Mouse (Mus musculus): ENCODE results near the gene Fbxw11. TPM values are rescaled to one million over a fixed set of nuclear protein-coding genes. Genes with fewer than 3 reads are reported as not detected.

Fbxw11 gene
- polyA plus RNA-seq, 1 experiment, result 29.8 TPM

GRCm38 (mm10) chr11:32762773-32763172 lies 120.2 kb downstream of the Fbxw11 start:
- 50% methylated on average over 3 of the region's 3 CpGs for WGBS
- no peak for TF ChIP-seq CTCF (IDR thresholded peaks at IDR 0.05; ENCODE audit: extremely low read depth, insufficient read length, insufficient replicate concordance, low read depth, low read length)
- TF ChIP-seq POLR2A (IDR thresholded peaks at IDR 0.05; ENCODE audit: low read depth, low read length), result no peak

GRCm38 (mm10) chr11:32767496-32768230 lies 125.1 kb downstream of the Fbxw11 start:
- 81% methylated on average over 18 of the region's 18 CpGs for WGBS
- no peak for TF ChIP-seq CTCF (IDR thresholded peaks at IDR 0.05; ENCODE audit: extremely low read depth, insufficient read length, insufficient replicate concordance, low read depth, low read length)
- no peak for TF ChIP-seq POLR2A (IDR thresholded peaks at IDR 0.05; ENCODE audit: low read depth, low read length)
- H3K36me3 ChIP-seq (ENCODE audit: control insufficient read depth, insufficient read depth, low read length), result no peaks in the 10 kb centered on the region
- H3K27me3 ChIP-seq (ENCODE audit: control insufficient read depth, insufficient read depth, low read length), result no peaks in the 10 kb centered on the region
- no peak overlapping the region for H3K27ac ChIP-seq (ENCODE audit: insufficient read depth, low read depth, low read length)
- H3K4me3 ChIP-seq (ENCODE audit: low read depth, low read length), result no peak overlapping the region
- no peaks in the 10 kb centered on the region for H3K4me1 ChIP-seq (ENCODE audit: control insufficient read depth, insufficient read depth, insufficient read length, low read length)

More at GRCm38 (mm10) chr11:32762773-32763172, 120.2 kb downstream of the Fbxw11 start:
- H3K4me3 ChIP-seq (ENCODE audit: low read depth, low read length), result no peak overlapping the region
- no peaks in the 10 kb centered on the region for H3K4me1 ChIP-seq (ENCODE audit: control insufficient read depth, insufficient read depth, insufficient read length, low read length)
- no peaks in the 10 kb centered on the region for H3K36me3 ChIP-seq (ENCODE audit: control insufficient read depth, insufficient read depth, low read length)
- H3K27me3 ChIP-seq (ENCODE audit: control insufficient read depth, insufficient read depth, low read length), result no peaks in the 10 kb centered on the region
- H3K27ac ChIP-seq (ENCODE audit: insufficient read depth, low read depth, low read length), result no peak overlapping the region

- TF ChIP-seq CTCF (IDR thresholded peaks at IDR 0.05; ENCODE audit: extremely low read depth, insufficient read length, insufficient replicate concordance, low read depth, low read length), result no peak
- TF ChIP-seq POLR2A (IDR thresholded peaks at IDR 0.05; ENCODE audit: low read depth, low read length), result no peak
- H3K27ac ChIP-seq (ENCODE audit: insufficient read depth, low read depth, low read length), result no peak overlapping the region
- H3K4me3 ChIP-seq (ENCODE audit: low read depth, low read length), result no peak overlapping the region
- no peaks in the 10 kb centered on the region for H3K27me3 ChIP-seq (ENCODE audit: control insufficient read depth, insufficient read depth, low read length)
- 71% methylated on average over 12 of the region's 12 CpGs for WGBS
- no peaks in the 10 kb centered on the region for H3K36me3 ChIP-seq (ENCODE audit: control insufficient read depth, insufficient read depth, low read length)
- no peaks in the 10 kb centered on the region for H3K4me1 ChIP-seq (ENCODE audit: control insufficient read depth, insufficient read depth, insufficient read length, low read length)
These were observed 126.3 kb downstream of the Fbxw11 start for GRCm38 (mm10) chr11:32768642-32769343.

- no peak overlapping the region for H3K4me3 ChIP-seq (ENCODE audit: low read depth, low read length)
- WGBS, result 45% methylated on average over 11 of the region's 11 CpGs
- no peak for TF ChIP-seq CTCF (IDR thresholded peaks at IDR 0.05; ENCODE audit: extremely low read depth, insufficient read length, insufficient replicate concordance, low read depth, low read length)
- no peak for TF ChIP-seq POLR2A (IDR thresholded peaks at IDR 0.05; ENCODE audit: low read depth, low read length)
- H3K36me3 ChIP-seq (ENCODE audit: control insufficient read depth, insufficient read depth, low read length), result no peaks in the 10 kb centered on the region
- no peaks in the 10 kb centered on the region for H3K4me1 ChIP-seq (ENCODE audit: control insufficient read depth, insufficient read depth, insufficient read length, low read length)
- no peaks in the 10 kb centered on the region for H3K27me3 ChIP-seq (ENCODE audit: control insufficient read depth, insufficient read depth, low read length)
- H3K27ac ChIP-seq (ENCODE audit: insufficient read depth, low read depth, low read length), result no peak overlapping the region
These were observed 138.4 kb downstream of the Fbxw11 start for GRCm38 (mm10) chr11:32780747-32781536.

- no peak for TF ChIP-seq CTCF (IDR thresholded peaks at IDR 0.05; ENCODE audit: extremely low read depth, insufficient read length, insufficient replicate concordance, low read depth, low read length)
- TF ChIP-seq POLR2A (IDR thresholded peaks at IDR 0.05; ENCODE audit: low read depth, low read length), result no peak
- Histone ChIP-seq H3K4me1 (ENCODE audit: control insufficient read depth, insufficient read depth, insufficient read length, low read length) (no peaks in the 10 kb centered on the region), H3K27me3 (ENCODE audit: control insufficient read depth, insufficient read depth, low read length) (no peaks in the 10 kb centered on the region), H3K36me3 (ENCODE audit: control insufficient read depth, insufficient read depth, low read length) (no peaks in the 10 kb centered on the region), H3K27ac (ENCODE audit: insufficient read depth, low read depth, low read length) (no peak overlapping the region), H3K4me3 (ENCODE audit: low read depth, low read length) (no peak overlapping the region)
- 41% methylated on average over 2 of the region's 2 CpGs for WGBS
These were observed 139.3 kb downstream of the Fbxw11 start for GRCm38 (mm10) chr11:32781633-32782404.

GRCm38 (mm10) chr11:32782724-32783123 lies 140.2 kb downstream of the Fbxw11 start:
- 44% methylated on average over 3 of the region's 3 CpGs for whole genome bisulfite sequencing
- Histone ChIP-seq H3K27me3 (ENCODE audit: control insufficient read depth, insufficient read depth, low read length) (no peaks in the 10 kb centered on the region), H3K36me3 (ENCODE audit: control insufficient read depth, insufficient read depth, low read length) (no peaks in the 10 kb centered on the region), H3K4me1 (ENCODE audit: control insufficient read depth, insufficient read depth, insufficient read length, low read length) (no peaks in the 10 kb centered on the region), H3K27ac (ENCODE audit: insufficient read depth, low read depth, low read length) (no peak overlapping the region), H3K4me3 (ENCODE audit: low read depth, low read length) (no peak overlapping the region)
- TF ChIP-seq POLR2A (IDR thresholded peaks at IDR 0.05; ENCODE audit: low read depth, low read length) (no peak), CTCF (IDR thresholded peaks at IDR 0.05; ENCODE audit: extremely low read depth, insufficient read length, insufficient replicate concordance, low read depth, low read length) (no peak)

Measured in small intestine, adult 2 months (tissue).